Mouse (Mus musculus) adrenal gland, postnatal 10 days (tissue): ENCODE results near the gene Alg14. TPM values are rescaled to one million over a fixed set of nuclear protein-coding genes. Genes with fewer than 3 reads are reported as not detected.

ENCODE experiments used
- DNase-seq: peaks from one replicate; pipeline ENCODE4 v3.0.0; 2021; ENCODE audit warnings: mixed read lengths
- long read RNA-seq, 2 experiments: library from polyadenylated mRNA; stranded (forward); transcript quantifications; one replicate each; pipeline ENCODE4 v2.0.0; 2021
- total RNA-seq, 2 experiments: library from RNA; stranded (reverse); gene quantifications; 2 replicates each; pipeline ENCODE4 v1.2.3; 2021

Gene Alg14
- 10 to 100 TPM; 27.4 to 31.3 TPM for total RNA-seq
- long read RNA-seq, experiment 1, transcript Alg14-201 (4 exons, 2,037 nt) = major isoform, 18 of 30 reads
- long read RNA-seq, experiment 1, partial matches to known transcripts = 1 of 30 reads
- long read RNA-seq, experiment 1, other reads (novel, unspliced or antisense) = 9 of 30 reads
- long read RNA-seq, experiment 2, transcript Alg14-201 (4 exons, 2,037 nt) = major isoform, 20 of 30 reads
- long read RNA-seq, experiment 2, partial matches to known transcripts = 0 of 30 reads
- long read RNA-seq, experiment 2, other reads (novel, unspliced or antisense) = 7 of 30 reads

- peak; percentile 95 for DNase-seq
These were observed at the start of gene Alg14 for GRCm38 (mm10) chr3:121291560-121292258. Gene Alg14, plus strand, starts transcription at chr3:121291773.

- DNase-seq = no peak
These were observed 49.2 kb upstream of the Alg14 start for GRCm38 (mm10) chr3:121242111-121242936.

DNA sequence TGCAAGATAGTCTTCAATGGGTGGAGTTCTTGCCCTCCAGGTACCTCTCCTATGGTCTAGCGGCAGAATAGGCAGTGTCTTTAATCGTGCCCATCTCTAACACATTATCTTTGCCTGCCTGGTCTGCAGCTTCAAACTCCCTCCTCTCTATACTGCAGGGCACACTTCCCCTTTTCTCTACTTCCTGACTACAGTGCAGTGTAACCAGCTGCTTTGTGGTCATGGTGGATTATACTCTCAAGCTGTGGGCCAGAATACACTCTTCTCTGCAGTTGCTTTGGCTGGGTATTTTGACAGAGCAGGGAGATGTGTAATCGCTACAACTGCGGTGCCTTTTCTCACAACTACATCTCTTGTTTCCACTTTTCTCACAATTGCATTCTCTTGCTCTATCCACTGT lies 48.6 kb upstream of the Alg14 start:
- no peak for DNase-seq

DNA sequence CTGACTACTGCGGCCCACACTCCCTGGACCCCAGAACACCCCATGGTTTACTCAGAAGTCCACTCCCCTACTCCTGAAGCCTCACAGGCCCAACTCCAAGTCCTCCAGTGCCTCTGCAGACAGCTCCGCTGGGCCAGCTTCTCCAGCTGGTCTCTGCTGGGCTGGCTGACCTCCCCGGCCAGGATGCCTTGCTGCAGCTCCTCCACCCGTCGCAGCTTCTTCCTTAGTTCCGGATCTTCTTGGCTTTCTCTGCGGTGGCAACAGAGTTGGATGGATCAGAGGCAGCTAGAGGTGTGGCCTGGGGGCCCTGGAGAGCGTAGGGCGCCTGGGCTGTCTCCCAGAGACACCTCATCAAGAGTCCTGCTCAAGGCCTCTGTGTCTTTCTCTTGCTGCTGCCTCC lies 41.5 kb upstream of the Alg14 start:
- DNase-seq = no peak

DNA sequence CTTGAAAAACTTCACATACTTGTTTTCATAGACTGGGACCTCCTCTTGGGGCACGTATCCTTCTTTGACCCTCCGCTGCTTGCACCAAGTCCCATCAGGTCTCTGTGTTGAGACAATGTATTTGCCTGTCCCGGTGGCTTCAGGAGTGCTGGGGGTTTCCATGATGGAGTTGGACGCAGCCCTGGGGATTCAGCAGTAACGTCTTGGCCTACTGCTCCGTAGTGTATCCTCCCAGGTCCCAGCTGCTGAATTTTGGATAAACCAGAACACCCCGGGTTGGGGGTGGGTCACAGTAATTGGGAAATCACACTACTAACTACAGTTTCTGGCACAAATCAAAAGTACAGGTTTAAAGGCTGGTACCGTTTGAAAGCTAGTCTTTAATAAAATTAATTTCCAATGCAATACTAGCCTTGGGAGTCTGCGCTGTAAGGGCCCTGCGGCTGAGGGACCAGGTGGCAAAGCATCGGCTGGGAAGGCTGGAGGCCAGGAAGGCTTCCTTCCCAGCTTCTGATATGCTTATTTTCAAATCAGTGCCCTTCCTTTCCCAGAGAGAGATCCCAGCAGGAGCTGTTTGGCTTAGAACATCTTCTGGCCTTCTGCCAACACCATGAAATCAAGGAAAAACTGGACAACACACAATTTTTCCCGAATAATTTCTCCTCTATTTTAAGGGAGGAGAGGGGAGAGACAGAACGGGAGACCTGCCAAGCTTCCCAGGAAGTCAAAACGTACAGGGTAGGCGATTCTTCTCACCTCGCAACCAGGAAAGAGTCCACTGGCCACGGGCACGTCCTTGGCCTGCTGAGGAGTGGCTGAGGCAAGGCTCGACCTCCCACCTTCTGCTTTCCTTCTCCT lies 40.8 kb upstream of the Alg14 start:
- DNase-seq = peak; percentile 22

DNA sequence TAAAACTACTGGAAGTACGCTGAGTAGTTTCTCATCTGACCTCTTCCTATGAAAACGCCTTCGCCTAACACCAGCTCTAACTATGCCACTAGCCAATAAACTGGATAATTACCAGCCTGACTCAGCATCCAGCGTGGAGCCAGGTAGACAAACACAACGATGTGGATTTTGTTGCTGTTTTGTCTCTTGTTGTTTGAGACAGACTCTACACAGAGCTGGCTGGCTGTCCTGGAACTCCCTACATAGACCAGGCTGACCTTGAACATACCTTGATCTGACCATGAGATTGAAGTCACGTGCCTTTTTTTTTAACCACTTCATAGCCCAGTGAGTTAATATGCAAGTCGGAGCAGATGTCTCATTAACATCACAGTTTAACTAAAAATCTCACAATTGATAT lies 36.1 kb upstream of the Alg14 start:
- no peak for DNase-seq

DNA sequence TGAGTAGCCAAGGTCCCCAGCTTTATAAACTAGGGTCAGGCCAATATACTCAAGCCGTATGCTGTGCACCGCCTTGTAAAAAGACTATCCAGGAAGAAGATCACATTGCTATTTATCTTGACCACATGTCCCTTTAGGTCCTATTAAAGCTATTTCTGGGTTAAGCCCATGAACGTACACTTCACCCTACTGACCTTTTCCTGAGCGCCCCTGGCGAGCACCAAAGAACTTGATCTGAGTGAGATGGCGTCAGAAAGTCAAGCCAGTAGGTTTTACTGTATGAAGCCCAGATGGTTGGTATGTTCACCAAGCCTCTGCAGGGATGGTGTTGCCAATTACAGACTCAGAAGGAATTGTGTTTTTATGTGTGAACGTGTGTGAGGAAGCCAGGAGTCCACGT lies 35.4 kb upstream of the Alg14 start:
- no peak for DNase-seq

DNA sequence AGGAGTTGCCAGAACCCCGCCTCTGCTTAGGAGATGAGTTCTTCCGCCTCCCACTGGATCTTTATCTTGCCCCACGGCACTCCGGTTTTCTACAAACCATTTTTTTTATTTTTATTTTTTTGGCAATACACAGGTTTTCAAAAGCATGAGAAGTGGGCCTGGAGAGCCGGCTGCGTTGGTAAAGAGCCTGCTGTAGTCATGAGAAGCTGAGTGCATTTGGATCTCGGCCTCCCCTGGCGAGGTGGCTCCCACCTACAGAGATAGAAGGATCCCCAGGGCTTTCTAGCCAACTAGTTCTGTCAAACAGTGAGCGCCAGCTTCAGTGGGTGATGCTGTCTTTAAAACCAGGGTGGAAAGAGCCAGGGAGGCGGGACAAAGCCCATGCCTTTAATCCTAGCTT lies 34.2 kb upstream of the Alg14 start:
- no peak for DNase-seq

- no peak for DNase-seq
These were observed 32.8 kb upstream of the Alg14 start for GRCm38 (mm10) chr3:121258521-121259478.

DNA sequence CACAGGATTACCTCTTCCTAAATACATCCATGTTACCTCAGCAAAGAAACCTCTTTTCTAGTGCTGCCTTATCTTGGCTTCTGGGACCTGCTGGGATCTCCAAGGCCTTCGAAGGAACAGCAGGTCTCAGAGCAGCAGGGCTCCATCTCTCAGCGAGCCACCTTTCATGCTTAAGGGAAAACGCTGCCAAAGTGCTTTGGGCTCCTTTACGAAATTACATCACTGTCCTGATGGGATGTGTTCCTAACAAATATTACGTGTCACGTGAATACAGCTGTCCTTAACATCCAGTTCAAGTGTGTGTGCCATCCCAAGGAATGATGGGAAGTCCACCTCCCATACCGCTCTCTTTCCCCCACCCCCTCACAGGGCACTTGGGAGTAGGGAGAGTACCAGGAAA lies 31.5 kb upstream of the Alg14 start:
- DNase-seq = no peak

DNA sequence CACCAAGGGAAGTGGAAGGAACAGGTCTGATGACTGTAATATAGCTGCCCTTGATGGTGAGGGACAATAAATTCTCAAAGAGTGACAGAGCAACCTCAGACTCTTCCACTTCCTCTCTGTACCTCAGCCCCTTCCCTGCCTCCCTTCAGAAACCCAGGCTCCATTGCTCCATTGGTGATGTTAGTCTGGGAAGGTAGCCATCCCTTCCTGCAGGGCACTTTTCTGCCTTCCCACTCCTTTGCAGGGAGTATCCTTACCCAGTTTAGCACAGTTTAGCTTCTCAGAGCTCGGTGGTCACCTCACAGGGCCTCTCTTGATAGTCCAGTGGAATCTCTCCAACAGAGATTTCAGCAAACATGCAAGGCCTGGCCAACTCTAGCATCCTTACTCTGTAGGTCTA lies 30.7 kb upstream of the Alg14 start:
- DNase-seq = no peak

- no peak for DNase-seq
These were observed 30.3 kb upstream of the Alg14 start for GRCm38 (mm10) chr3:121261251-121261650.

DNA sequence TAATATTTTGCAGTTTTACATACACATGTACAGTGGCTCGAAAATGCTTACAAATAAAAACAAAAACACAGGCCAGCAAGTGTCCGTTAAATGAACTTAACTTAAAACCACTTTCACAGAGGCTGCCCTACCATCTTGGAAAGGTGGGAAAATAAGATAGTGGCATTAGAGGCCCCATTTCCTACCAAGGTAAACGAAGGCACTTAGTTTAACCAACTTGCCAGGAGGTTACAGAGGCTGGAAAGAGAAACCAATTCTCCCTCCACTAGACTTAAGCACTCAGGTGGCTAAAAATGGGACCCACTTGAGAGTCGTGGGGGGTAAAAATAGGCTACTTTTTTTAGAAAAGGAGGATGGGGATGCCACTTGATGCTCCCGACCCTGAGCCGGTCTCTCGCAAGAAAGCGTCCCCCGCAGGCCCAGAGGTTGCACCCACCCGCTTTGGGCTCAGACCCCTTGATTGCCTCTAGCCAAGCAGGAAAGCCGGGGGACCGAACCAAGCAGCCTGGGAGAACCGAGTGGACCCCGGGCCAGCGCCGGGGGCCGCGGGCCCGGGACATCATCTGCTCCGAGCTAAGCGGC lies 29.5 kb upstream of the Alg14 start:
- DNase-seq = no peak

DNA sequence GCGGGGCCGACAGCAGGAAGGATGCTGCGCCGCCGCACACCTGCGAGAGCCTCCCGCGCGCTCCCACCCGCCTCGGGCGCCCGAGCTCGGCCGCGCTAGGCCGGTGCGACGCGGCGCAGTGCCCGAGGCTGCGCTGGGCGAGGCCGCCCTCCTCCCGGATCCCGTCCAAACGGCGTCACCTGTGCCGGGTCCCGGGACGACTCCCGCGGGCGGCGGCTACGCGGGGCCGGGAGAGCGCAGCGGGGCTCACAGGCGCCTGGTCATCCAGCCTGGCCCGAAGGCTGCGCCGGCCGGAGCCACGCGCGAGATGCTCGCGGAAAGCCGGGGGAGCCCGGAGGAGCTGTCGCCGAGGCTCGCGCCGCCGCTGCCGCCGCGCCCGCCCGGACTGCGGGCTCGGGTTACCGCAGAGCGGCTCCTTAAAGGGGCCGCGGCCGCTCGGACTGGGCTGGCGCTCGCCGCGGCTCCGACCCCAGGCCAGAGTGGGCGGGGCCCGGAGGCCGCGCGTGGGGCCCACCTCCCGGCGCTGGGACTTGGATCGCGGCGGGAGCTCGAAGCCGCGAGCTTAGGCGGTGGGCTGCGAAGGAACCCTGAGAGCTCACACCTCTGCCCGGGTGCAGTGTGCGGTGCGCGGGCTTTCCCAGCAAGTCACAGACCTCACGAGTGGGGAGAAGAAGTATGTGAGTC lies 28.9 kb upstream of the Alg14 start:
- DNase-seq = peak; percentile 77

- peak; percentile 69 for DNase-seq
These were observed 28.4 kb upstream of the Alg14 start for GRCm38 (mm10) chr3:121263205-121263548.

DNA sequence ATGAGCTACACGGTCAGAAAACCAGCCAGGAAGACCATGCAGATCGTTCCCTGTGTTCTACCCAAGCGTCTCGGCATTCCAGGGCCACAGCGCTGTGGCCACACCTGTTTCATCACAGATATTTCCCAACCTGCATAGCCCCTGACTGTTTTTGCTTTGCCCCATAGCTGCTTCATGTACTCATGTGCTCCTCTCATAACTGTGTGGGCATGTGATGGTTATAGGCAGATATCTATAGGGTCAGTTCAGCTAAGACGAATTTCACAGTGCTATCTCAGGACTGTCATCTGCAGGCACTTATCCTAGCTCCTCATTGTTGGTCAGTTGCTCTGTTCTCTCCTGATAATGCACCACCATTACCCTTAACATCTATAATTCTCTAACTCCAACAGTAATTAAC lies 27.3 kb upstream of the Alg14 start:
- no peak for DNase-seq

DNA sequence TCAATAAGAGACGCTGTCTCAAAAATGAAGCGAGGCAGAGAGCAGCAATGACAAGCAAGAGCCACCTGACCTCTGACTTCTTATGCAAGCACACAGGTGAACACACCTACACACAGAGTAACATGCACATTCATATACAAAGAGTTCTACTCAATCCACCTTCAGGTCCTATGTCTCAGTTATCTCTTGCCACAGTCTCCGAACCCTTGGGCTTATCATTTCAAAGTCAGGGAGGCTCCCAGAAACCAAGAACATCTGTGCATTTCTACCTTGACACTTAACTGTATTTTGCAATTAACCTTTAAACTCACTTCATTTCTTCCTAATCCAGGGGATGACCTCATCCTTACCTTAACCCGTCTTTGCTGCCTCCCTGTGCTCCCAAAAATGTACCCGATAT lies 24.3 kb upstream of the Alg14 start:
- no peak for DNase-seq

DNA sequence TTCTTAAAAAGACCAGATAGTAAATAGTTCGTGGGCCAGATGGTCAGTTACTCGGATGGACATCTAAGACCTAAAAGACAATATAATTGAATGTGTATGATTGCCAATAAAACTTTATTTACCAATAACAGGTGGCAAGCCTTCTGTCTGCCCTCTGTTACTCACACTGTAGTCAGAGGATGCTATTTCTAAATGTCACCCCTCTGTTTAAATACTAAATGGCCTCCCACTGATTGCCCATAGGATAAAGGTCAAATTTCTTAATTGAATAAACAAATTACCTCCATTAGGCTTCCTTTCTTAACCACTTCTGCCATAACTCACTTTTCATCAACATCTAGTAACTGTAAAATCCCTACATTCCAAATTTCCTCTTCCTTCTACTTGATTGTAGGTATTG lies 19.0 kb upstream of the Alg14 start:
- DNase-seq = no peak

GRCm38 (mm10) chr3:121274010-121274409 lies 17.6 kb upstream of the Alg14 start:
- DNase-seq = no peak

DNA sequence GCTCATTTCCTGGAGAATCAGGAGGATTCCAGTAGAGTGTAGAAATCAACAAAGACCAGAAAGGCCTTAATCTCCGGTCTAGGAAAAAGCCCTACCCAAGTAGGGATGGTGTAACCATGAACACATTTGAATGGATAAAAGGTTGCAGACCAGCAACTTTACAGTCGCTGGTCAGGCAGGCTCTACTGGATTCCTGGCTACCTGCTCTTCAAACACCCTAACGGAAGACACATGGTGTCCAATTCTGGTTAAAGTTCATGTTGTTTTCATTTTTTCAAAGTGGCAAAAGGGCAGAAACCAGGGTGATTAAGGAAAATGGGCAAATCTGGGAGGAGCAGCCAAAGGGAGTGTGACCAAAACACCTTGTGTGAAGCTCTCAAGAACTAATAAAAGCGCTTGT lies 14.6 kb upstream of the Alg14 start:
- no peak for DNase-seq
